Mouse (Mus musculus) cerebral cortex, adult 2 months (tissue): ENCODE results near the gene Tbc1d17.

Source experiments
- WGBS: fragments of 180-500 bp; shearing (Covaris S2); methylation state at CpG from one replicate; pipeline ENCODE4 v1.1.7; 2018; 5-methylcytosine and 5-hydroxymethylcytosine counted together

The Tbc1d17 gene

DNA sequence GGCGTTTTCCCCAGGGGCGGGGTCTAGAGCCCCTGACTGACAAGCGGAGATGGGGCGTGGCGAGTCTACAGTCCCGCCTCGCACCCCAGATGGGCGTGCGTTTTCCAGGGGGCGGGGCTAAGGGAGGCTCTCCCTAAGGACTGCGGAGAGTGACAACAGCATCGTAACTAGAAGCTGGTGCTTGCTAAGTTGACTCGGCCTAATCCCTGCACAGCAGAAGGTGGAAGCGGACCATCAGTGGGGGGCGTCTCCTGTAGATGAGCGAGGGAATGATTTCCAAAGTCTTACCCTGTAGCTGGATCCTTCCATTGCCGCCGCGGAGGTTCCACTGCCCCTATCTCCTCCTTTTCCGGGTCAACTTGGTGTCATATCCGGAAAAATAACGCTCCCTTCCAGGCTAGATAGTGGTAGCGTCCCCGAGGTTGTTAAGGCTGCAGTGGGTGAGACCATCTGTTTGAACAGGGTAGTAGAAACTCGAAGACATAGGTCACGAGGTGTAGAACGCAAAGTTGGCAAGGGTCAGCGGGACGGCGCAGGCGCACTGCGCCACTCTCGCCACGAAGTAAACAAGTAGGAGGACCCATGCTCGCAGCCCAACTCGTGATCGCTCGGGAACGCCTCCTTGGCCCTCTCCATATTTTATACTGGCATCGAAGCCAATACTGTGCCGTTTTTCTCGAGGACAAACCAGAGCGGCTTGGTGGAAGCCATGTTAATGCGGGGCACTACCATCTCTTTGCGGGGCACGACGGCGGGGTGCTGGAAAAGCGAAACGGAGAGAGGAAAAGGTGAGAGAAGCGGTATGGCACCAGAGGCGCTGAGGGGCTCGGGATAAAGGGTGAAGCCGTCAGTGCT, at the start of gene Tbc1d17, which contains the start of gene Akt1s1:
Gene Tbc1d17, minus strand, starts transcription at position 519 of the 855 bp plus-strand sequence.
Gene Akt1s1, plus strand, starts transcription at position 431 of the 855 bp plus-strand sequence.
- WGBS, result under 1% methylated on average over 54 of the region's 54 CpGs

DNA sequence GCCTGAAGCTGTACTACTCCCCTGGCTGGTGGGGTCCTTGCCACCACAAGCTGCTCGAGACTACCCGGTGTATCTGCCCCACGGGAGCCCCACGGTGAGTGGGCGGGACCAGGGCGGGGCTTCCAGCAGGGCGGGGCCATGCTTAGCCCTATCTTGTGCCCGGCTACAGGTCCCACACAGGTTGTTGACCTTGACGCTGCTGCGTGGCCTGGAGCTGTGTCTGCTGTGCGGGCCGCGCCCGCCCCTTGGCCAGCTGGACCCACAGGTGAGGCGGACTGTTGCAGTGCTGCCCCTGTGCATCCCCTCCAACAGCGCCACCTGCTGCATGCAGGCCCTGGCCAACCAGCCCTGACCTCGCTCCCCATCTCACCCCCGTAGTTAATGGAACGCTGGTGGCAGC, 49.7 kb upstream of the Tbc1d17 start:
- WGBS, result 40% methylated on average over 19 of the region's 19 CpGs

DNA sequence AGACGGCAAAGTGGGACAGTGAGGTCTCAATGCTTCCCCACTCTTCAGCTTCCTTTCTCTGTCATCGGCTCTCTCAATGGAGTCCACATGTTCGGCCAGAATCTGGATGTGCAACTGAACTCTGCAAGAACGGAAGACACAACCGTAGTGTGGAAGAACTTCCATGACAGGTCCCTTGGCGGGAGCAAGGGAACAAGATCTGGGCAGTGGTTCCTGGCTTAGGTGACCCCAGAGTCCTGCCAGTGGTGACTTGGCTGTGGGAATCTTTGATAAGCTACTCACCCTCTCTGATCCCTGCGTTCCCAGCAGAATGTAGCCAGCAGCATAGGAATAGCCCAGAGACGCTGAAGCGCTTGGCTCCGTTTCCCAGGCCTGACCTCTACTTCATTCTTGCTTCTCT, 47.6 kb upstream of the Tbc1d17 start:
- 8% methylated on average over 10 of the region's 10 CpGs for WGBS

DNA sequence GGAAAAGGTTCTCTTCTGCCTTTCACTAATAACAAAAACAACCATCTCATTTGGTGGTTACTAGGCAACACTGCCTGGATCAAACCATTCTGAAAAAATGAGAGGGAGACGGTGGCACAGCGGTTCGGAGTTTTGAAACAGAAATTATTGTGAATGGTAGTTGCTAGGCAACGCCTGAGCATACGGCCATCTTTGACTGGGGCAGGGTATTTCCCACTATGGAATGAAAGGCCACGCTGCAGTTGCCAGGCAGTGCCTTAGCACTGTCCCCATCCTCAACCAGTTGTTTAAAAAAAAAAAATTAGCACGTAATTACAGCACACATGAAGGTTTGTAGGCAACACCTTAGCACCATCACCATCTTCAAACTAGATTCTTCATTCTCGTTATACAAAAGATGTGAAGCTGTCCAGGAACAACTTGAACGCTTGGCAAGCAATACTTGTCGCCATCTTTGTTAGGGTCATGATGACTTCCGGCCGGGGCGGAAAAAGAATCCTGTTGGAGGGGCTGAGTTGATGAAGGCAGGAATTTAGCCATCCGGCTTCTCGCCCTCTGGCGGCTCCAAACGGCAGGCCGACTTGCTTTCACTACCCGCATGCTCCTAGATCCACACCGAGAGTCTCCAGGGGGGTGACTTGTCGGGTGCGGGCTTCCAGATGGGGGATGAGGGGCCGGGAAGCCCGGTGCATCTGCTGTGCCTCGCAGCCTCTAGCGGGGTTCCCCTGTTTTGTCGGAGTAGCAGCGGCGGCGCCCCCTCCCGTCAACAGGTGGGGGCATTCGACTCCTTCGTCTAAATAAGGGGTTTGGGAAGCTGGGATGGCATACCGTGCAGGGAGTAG, 46.9 kb upstream of the Tbc1d17 start, which contains the start of gene Fuz:
Gene Fuz, plus strand, starts transcription at position 487 of the 842 bp plus-strand sequence.
- under 1% methylated on average over 34 of the region's 34 CpGs for WGBS

DNA sequence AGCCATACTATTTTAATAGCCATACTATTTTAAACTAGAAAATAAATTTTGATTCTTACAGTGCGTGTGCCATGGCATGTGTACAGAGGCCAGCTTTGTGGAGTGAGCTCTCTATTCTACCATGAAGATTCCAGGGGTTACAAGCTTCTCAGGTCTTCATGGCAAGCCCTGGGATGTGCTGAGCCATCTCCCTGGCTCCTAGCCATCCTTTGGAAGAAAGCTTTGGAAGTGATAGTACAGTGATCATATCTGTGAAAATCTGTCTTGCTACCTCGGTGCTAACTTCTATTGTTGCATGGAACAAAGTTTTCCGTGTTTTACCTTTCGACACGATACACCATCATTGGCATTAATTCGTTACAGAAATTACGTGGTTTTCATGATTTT, 46.3 kb upstream of the Tbc1d17 start:
- WGBS, result 24% methylated on average over 7 of the region's 7 CpGs

DNA sequence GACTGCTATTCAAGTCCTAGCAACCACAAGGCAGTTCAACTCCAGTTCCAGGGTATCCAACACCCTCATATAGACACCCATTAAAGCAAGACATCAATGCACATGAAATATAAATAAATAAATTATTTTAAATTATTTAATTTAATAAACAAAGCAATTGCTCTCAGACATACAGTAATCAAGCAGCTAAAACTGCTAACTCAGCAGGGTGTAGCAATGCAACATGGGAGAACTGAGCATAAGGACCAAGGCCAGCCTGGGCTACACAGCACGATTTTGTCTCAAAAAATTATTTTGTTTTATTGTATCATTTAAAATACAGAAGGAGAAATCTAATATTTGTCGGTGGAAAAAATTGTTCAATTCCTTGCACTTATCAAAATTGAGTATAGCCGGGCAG, 45.3 kb upstream of the Tbc1d17 start:
- WGBS, result 84% methylated on average over 3 of the region's 3 CpGs

DNA sequence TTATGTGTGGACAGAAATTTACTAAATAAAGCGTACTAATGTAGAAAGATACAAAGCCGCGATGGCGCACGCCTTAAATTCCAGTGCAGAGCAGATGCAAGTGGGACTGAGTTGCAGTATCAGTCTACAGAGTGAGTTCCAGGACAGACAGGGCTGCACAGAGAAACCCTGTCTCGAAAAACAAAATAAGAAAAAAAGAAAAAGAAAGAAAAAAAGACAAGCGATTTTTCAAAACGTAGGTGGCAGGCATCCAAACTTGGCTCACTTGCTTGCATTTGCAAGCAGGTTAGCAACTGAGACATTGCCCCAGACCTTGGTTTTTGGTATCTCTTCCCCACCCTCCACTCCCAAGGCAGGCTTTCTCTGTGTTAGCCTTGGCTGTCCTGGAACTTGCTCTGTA, 44.3 kb upstream of the Tbc1d17 start:
- whole genome bisulfite sequencing, result 4% methylated on average over 8 of the region's 8 CpGs

DNA sequence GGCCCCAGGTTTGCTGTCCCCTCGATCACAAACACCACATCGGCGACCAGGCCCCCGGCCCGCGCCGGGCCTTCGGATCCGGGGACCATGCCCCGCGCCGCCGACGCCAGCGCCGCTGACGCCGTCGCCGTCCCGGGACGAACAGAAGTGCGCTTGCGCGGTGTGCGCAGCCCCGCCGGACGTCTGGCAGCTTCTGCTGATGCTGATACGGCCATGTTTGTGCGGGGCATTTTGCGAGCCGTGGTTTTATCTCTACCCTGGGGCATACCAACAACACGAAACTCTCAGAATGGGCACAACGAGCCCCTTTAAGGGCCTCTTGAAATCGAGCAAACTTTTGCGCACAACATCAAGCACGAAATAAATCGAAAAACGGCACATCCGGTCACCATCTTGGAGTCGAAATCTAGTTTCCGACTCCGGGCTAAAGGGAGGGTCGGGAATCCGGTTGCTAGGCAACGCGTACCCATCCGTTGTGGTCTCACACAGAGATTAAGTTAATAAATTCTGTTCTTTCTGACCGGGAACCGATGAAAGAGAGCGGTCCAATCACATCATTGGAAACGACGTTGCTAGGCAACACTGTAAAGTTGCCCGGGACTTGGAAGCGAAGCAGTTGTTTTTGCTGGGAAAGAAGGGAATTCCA, 43.5 kb upstream of the Tbc1d17 start, which contains the start of gene Med25:
Gene Med25, minus strand, starts transcription at position 437 of the 646 bp plus-strand sequence.
- WGBS, result 1% methylated on average over 56 of the region's 56 CpGs

DNA sequence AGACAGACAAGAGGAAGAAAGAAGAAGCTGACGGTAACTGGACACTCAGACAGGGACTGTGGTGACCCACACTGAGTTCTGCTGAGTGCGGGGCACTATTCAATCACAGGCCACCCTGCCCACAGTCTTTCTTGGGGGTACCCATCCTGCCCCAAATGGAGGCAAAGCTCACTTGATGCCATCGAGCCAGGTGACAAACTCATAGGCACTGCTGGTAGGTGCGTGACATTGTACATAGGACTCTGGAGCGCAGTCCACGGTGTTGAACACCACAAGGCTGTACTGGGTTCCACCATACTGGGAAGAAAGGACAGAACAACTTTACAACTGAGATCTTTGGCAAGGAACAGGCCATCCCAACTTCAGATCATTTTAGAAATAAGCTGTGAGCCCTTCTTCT, 42.7 kb upstream of the Tbc1d17 start:
- WGBS, result 9% methylated on average over 6 of the region's 6 CpGs

DNA sequence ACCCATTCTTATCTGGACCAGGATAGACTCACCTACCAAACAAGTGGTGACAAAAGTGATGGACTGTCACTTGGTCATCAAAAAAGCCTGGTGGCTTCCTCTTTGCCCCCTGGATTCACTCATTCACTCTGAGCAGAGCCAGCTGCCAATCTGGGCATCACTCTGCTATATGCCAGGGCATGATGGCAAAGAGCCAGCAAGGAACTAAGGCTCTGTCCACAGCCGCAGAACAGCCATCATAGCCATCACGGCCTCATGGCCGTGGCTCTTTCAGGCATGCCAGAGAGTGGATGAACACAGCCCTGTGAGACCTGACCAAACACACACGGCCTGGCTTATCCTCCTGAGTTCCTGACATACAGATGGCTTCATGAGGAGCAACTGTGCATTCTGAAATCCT, 41.9 kb upstream of the Tbc1d17 start:
- WGBS, result 31% methylated on average over 4 of the region's 4 CpGs

DNA sequence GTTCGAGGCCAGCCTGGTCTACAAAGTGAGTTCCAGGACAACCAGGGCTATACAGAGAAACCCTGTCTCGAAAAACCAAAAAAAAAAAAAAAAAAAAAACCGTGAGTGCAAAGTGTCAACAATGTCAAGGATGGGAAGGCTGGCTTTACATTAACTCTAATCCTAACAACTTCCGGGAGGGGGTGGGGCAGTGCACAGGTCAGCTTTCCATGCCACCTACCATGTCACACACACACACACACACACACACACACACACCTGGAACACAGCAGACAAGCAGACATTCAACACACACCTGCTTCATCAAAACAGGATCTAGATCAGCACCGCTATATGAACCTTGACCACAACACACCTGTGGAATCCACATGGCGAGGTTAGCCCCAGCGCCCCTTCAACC, 41.3 kb upstream of the Tbc1d17 start:
- 78% methylated on average over 7 of the region's 7 CpGs for WGBS

DNA sequence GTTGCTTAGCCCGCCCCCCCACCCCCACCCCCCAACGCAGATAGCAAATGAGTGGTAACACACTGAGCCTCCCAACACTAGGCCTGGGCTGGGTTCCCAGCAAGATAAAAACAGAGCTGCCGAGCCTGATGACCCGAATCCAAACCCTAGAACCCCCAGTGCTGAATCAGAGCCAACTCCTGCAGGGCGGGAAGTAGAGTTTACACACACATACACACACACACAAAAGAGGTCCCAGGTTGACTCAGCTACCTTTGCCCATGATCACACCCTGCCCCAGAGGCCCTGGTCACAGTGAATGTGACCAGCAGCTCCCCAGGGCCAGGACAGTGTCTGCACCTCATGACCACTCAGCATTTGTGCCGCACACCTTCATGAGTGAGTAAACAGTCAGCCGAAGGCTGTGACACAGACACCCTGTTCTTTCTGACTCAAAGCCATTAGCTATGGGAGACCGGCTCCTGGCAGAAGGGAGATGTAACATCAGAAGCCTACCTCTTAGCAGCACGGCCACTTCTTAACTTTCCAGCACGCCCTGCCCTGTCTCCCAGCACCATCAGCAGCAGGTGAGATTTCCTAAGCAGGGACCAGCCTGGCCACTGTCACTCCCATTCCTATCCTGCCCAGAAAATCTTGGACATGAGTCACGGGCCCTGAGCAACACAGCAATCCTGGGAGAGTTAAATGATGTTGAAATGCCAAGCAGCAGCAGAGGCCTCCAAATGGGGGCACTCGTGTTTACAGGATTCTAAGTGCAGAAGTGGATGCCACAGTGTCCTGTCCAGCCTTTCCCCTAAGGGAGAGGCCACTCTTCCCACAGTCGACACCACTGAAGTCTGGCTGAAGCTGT, 39.6 kb upstream of the Tbc1d17 start:
- WGBS, result 43% methylated on average over 13 of the region's 13 CpGs

DNA sequence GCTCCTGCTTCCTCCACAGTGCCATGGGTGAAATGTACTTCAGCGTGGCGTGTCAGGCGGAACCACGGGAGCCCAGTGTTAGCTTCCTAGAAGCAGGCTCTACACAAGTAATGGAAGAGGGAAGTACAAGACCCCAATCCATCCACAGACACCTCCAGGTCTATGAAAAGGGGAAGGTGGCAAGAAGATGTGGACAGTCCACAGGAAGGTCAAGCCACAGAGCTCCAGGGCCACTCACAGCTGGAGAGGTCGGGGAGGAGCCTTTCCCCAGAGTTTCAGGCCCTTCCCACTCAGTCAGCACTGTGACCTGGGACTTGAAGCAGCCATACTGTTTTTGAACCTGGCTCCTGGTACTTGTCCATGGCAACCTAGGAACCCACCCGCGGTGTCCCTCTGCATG, 38.1 kb upstream of the Tbc1d17 start:
- WGBS, result 86% methylated on average over 7 of the region's 7 CpGs

DNA sequence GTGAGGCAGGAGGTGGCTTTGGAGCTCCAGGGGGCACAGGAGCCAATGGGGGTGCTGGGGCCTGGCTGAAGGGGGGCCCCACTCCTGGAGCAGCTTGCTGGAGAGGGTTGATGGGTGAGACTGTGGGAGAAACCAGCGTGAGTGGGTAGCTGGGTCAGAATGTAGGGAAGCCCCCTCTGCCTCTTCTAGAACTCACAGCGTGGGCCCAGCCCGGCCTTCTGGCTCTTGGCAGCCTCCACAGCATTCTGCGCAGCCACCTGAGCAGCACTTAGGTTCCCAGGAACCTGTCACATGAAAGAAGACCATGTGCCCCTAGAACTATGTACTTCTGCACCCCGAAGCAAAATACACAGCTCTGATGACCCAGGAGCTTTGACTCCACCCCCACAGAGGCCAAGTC, 35.8 kb upstream of the Tbc1d17 start:
- WGBS, result 94% methylated on average over 5 of the region's 5 CpGs

DNA sequence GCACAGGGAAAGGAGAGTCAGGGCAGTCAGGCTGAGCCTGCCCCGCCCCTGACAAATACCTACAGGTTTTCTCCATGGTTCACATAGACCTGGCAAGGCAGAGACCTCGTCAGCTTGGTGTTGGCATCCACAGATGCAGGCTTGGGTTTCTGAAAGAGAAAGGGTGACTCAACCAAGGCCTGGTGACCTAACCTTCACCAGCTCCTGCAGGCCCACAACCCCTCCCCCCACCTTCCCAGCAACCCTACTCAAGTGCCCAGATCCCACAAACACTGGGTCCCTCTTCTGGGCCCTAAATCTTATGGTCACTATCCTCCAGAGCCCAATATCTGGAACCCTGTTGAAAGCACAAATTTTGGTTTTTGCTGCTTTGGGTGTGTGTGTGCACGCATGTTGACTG, 34.2 kb upstream of the Tbc1d17 start:
- WGBS, result 94% methylated on average over 3 of the region's 3 CpGs

DNA sequence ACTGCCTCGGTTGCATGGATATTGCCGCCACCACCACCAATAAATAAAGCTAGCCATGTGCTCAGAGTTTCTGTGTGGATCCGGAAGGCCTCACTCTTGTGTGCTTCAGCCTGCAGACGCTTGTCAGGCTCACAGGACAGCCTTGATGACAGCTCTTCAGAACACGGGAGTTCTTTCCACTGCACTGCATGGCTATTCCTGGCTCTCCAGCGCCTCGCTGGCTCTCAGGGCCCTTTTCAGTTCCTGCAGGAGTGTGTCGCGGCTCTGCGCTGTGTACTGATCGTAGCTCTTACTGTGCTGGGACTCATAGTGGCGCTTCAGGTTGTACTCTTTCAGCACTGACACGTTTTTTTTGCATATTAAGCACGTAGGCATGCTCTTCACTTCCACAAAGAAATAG, 29.0 kb upstream of the Tbc1d17 start:
- 68% methylated on average over 14 of the region's 14 CpGs for WGBS

DNA sequence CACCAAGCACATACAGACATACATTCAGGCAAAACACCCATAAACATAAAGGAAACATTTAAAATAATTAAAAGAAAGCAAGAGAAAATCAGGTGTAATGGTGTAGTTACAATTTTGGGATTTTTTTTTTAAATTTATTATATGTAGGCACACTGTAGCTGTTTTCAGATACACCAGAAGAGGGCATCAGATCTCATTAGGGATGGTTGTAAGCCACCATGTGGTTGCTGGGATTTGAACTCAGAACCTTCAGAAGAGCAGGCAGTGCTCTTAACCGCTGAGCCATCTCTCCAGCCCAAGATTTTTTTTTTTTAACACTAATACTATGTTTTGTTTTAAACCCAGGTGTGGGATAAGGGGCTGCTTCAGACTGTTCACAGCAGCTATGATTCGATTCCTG, 22.9 kb upstream of the Tbc1d17 start:
- 90% methylated on average over 2 of the region's 2 CpGs for WGBS

DNA sequence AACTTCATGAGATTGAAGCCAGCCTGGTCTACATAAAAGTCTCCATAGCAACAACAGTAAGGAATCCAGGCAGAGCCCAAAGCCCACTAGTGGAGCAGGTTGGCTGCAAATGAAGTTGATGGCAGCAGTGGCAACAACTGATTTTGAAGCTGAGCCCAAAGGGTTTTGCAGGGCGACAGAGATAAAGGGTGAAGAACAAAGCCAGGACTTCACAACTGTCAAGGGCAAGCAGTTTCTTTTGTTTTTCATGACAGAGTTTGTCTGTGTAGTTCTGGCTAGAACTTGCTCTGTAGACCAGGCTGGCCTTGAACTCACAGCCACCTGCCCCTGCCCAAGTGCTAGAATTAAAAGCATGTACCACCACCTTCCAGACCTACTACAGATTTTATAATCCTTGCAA, 22.3 kb upstream of the Tbc1d17 start:
- WGBS, result 50% methylated on average over 1 of the region's 1 CpGs

DNA sequence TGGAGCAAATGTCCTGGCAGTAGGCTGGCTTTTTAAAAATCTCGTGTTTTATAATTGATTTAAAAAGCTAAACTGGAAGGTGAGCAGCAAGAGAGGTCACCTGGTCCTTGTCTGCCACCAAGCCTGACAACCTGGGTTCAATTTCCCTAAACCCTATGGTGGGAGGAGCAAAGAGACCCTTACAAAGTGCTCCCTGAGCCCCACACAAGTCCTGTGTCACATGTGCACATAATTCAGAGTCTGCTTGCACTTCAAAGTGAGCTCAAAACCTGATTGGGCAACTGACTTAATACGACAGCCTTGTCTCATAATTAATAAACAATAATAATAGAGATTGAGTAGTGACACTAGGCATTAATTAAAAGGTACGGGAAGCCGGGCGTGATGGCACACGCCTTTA, 21.7 kb upstream of the Tbc1d17 start:
- 77% methylated on average over 6 of the region's 6 CpGs for WGBS

DNA sequence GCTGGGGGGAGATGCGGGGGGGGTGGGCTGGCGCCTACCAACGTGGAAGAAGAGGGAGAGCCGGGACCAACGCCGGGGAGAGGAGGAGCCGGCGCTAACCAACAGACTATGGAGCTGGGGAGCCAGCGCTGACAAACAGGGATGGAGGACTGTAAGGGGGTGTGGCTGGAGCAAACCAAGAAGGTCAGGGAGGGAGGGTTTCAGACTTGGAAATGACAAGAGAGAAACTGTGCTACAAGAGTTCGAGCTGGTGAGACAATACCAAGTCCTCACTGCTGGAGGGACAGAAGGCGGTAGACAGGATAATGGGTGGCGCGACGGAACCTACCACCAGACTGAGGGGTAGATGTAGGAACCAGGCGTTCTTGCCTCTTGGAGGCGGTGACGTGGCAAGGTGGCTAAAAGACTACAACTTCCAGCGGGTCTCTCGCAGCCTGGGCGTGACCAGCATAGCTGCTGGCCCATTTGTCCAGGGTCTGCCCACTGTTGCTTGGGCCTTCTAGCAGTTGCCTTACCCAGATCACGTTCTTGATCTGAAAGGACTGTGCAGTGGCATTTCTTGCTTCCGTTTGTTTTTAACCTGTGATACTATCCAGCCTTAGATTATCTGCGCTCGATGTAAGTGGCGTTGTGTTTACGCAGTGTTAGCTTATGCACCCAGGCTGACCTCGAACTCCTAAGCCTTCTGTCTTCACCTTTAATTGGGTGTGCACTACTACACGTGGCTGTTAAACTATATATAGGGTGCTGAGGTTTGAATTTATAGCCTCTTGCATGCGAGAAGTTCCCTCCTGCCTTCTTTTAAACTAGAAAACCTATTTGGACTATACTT, 21.0 kb upstream of the Tbc1d17 start, which contains the start of gene Ptov1:
Gene Ptov1, minus strand, starts transcription at position 92 of the 832 bp plus-strand sequence.
- WGBS, result 5% methylated on average over 29 of the region's 29 CpGs
